Mouse (Mus musculus) E14TG2a.4 (cell line): ENCODE measurements at regions not wholly inside any gene's neighbourhood (a gene's known extent, or its start where the extent isn't known, plus 50 kb on each side); places are given as distances from the start of the nearest gene placed in this dataset.

Source experiments
- CTCF ChIP-seq: conservative IDR thresholded peaks from 2 replicates; pipeline ENCODE4 v1.5.1; 2014; ENCODE audit warnings: low read length
- NANOG ChIP-seq: IDR thresholded peaks from 2 replicates; pipeline ENCODE4 v1.6.1; 2014; ENCODE audit warnings: borderline replicate concordance, low read length, mixed read lengths

- TF ChIP-seq CTCF: no peak
- no peak for TF ChIP-seq NANOG
Measured at GRCm38 (mm10) chr6:78537476-78537875, 68.8 kb upstream of the Reg3g start.
